Mouse (Mus musculus) layer of hippocampus, postnatal 36 days (tissue): ENCODE data around the gene Col6a2. TPM values are rescaled to one million over a fixed set of nuclear protein-coding genes. Genes with fewer than 3 reads are reported as not detected.

Experiments used
- DNase-seq, 2 experiments: peaks; one replicate each; pipeline ENCODE4 v3.0.0; 2022
- total RNA-seq, 2 experiments: library from RNA; stranded (reverse); gene quantifications; 2 replicates each; pipeline ENCODE4 v1.2.3; 2021

Gene Col6a2
- total RNA-seq, result 1 to 10 TPM; 3.8 to 6.1 TPM

- DNase-seq, result peak; percentile 60 to 68
Measured at GRCm38 (mm10) chr10:76622928-76623680, at the start of gene Col6a2. Col6a2 (minus strand) TSS chr10:76623630.

- no peak for DNase-seq
Measured at GRCm38 (mm10) chr10:76671939-76672338, 48.5 kb upstream of the Col6a2 start.

GRCm38 (mm10) chr10:76668947-76669284 lies 45.5 kb upstream of the Col6a2 start:
- DNase-seq, result peak; percentile 79 to 80

- no peak for DNase-seq
Measured at GRCm38 (mm10) chr10:76668261-76668946, 45.0 kb upstream of the Col6a2 start.

- no peak for DNase-seq
Measured at GRCm38 (mm10) chr10:76667197-76667805, 43.9 kb upstream of the Col6a2 start.

GRCm38 (mm10) chr10:76665551-76665950 lies 42.1 kb upstream of the Col6a2 start:
- no peak for DNase-seq

- DNase-seq, result no peak
Measured at GRCm38 (mm10) chr10:76664156-76665115, 41.0 kb upstream of the Col6a2 start.

- DNase-seq, result no peak
Measured at GRCm38 (mm10) chr10:76653345-76654336, 30.2 kb upstream of the Col6a2 start.

GRCm38 (mm10) chr10:76650662-76651342 lies 27.4 kb upstream of the Col6a2 start:
- DNase-seq, result no peak

- DNase-seq, result no peak
Measured at GRCm38 (mm10) chr10:76648738-76649137, 25.3 kb upstream of the Col6a2 start.

- no peak for DNase-seq
Measured at GRCm38 (mm10) chr10:76647390-76647789, 24.0 kb upstream of the Col6a2 start.

- no peak for DNase-seq
Measured at GRCm38 (mm10) chr10:76645686-76646085, 22.3 kb upstream of the Col6a2 start.

GRCm38 (mm10) chr10:76645066-76645465 lies 21.6 kb upstream of the Col6a2 start:
- no peak for DNase-seq

GRCm38 (mm10) chr10:76643999-76644398 lies 20.6 kb upstream of the Col6a2 start:
- DNase-seq, result no peak

- no peak for DNase-seq
Measured at GRCm38 (mm10) chr10:76643446-76643845, 20.0 kb upstream of the Col6a2 start.

- no peak for DNase-seq
Measured at GRCm38 (mm10) chr10:76642628-76643434, 19.4 kb upstream of the Col6a2 start.

GRCm38 (mm10) chr10:76641894-76642627 lies 18.6 kb upstream of the Col6a2 start:
- no peak for DNase-seq

- DNase-seq, result no peak
Measured at GRCm38 (mm10) chr10:76639952-76640351, 16.5 kb upstream of the Col6a2 start.

- no peak for DNase-seq
Measured at GRCm38 (mm10) chr10:76636601-76637000, 13.2 kb upstream of the Col6a2 start.
